Mouse (Mus musculus): Measurements from ENCODE around the gene Vgll2. TPM values are rescaled to one million over a fixed set of nuclear protein-coding genes. Genes with fewer than 3 reads are reported as not detected.

The Vgll2 gene
- polyA plus RNA-seq (2014; fragmentation: Illumina TruSeq; extraction: RNeasy Lipid Tissue Mini Kit (QIAGEN cat#74804); ENCODE audit: low read depth, low replicate concordance), result not detected

GRCm38 (mm10) chr10:52022413-52023212 lies at the start of gene Vgll2:
Gene Vgll2, plus strand, starts transcription at chr10:52022502.

Other genes with a start within 250 kb of the Vgll2 start
- gene Ros1, start 172.7 kb downstream of the Vgll2 start, polyA plus RNA-seq (2014; fragmentation: Illumina TruSeq; extraction: RNeasy Lipid Tissue Mini Kit (QIAGEN cat#74804); ENCODE audit: low read depth, low replicate concordance), result 0.09 TPM
- 23.2 TPM for gene Dcbld1, start 211.1 kb downstream of the Vgll2 start, polyA plus RNA-seq (2014; fragmentation: Illumina TruSeq; extraction: RNeasy Lipid Tissue Mini Kit (QIAGEN cat#74804); ENCODE audit: low read depth, low replicate concordance)

All from sigmoid colon, adult 10 weeks (tissue).